Mouse (Mus musculus): ENCODE measurements around the gene Cnksr1. TPM values are rescaled to one million over a fixed set of nuclear protein-coding genes. Genes with fewer than 3 reads are reported as not detected.

Gene Cnksr1
- total RNA-seq, 2 experiments from 2014 or later, result 2.3 to 4.4 TPM

DNA sequence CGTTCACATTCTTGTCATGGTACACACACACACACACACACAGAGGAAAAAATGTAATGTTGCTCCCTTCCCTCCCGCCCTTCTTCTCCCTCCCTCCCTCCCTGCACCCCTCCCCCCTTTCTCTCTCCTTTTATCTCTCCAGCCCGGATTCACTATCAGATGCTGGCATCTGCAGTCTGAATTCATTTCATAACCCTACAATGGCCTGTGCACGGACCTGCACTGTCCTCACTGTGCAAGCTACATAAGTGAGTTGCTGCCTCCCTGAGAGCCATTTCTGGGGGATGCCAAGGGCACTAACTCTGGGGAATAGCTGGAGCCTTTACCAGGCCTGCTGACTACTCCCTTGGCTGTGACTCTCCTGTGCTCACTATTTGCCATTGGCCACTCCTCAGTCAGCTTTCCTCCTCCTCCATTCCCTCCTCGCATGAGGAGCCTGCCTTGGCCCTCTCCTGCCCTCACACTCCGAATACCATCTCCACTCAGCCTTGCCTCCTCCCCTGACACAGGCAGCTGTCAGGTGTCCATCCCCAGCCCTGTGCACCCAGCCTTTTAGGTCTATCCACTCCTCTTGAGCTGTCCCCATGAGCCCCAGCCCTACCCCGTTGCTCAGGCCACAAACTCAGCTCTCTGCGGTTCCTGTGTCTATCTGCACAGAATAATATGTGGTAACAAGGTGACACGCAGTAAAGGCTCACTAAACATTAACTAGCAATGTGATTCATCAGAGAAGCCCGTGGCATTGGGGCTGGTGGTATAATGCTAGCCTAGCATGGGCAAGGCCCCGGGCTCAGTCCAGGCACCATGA is 15.2 kb downstream of the Cnksr1 start:
- no peak for DNase-seq
- intact Hi-C loops (cut with DNase I), result no loop called here

GRCm38 (mm10) chr4:134206488-134207053 is 31.6 kb downstream of the Cnksr1 start:
- DNase-seq, result no peak
- intact Hi-C loops (cut with DNase I), result no loop called here

- intact Hi-C loops (cut with DNase I), result no loop called here
- DNase-seq, result no peak
Measured at GRCm38 (mm10) chr4:134203340-134203896, 34.8 kb downstream of the Cnksr1 start.

DNA sequence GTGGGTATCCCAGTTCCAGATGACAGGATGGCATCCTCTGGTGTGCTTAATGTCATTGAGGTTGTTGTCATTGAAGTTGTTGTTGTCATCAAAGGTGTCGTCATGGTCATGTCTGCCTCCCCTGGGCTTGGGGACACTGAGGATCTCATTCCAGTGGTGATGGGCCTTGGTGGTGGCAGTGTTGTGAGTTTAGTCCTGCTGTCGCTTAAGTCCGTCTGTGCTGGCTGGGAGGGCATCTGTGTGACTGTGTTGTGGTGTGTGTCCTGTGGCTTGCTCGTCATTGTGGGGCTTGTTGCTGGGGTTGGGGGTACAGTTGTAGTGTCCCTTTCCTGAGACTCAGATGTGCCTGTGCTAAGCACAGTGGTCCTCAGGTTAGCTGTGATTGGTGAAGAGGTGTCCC is 35.3 kb downstream of the Cnksr1 start, which contains the start of gene Gm7534:
Gm7534 (minus strand) TSS at position 101 of the 400 bp plus-strand sequence.
- DNase-seq, result no peak
- intact Hi-C loops (cut with DNase I), result no loop called here

GRCm38 (mm10) chr4:134199371-134199770 is 38.8 kb downstream of the Cnksr1 start:
- no peak for DNase-seq
- intact Hi-C loops (cut with DNase I), result no loop called here

DNA sequence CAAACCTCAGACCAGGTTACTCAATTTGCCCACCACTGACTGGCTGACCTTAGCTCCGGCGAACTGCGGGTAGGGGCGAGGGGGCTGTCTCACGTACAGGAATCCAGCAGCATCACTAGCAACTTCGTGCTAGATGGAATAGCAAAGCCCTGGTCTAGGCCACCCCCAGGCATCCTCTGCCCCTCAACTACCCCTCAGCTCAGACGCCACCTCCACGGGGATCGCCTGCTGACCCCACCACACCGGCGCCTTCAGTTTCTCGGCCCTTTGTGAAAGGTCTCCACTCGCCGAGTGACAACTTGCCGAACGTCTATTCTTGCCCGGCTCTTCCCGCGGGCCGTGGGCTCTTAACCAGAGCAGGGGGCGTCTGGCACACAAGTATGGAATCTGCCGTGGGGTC is 51.9 kb downstream of the Cnksr1 start:
- no peak for DNase-seq
- intact Hi-C loops (cut with DNase I), result loop anchor here (2.0 to 5.0 kb wide), 4 partner anchors 53 to 201 kb away; partner anchors contain the start of gene Cnksr1

- intact Hi-C loops (cut with DNase I), result loop anchor here (5.0 kb wide), 3 partner anchors 82 to 202 kb away; no protein-coding TSS in a partner anchor
Measured at GRCm38 (mm10) chr4:134185569-134185968, 52.6 kb downstream of the Cnksr1 start.

DNA sequence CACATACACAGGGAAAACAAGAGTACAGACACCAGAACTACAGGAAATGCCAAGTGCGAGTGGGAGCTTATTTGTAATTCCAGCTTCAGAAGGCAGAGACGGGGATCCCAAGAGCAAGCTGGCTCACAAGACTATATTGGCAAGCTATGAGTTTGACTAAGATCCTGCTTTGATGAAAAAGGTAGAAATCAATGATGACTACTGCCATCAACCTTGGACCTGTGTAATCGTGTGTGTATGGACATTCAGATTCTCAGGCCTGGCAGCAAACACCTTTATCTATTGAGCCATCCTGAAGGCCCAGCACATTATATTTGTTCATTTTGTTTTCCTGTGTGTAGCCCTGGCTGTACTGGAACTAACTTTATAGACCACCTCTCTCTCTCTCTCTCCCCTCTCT is 54.5 kb downstream of the Cnksr1 start:
- intact Hi-C loops (cut with DNase I), result no loop called here
- DNase-seq, result no peak

More at GRCm38 (mm10) chr4:134185569-134185968, 52.6 kb downstream of the Cnksr1 start:
- no peak for DNase-seq

- no peak for DNase-seq
- intact Hi-C loops (cut with DNase I), result no loop called here
Measured at GRCm38 (mm10) chr4:134181825-134182224, 56.4 kb downstream of the Cnksr1 start.

GRCm38 (mm10) chr4:134181112-134181511 is 57.1 kb downstream of the Cnksr1 start:
- intact Hi-C loops (cut with DNase I), result no loop called here
- no peak for DNase-seq

Other genes with a start within 250 kb of the Cnksr1 start
- 10 to 100 TPM; 31.4 to 33.9 TPM for gene Dhdds, start 237.5 kb downstream of the Cnksr1 start, total RNA-seq (2021)
- not detected for gene Lin28a, start 219.6 kb downstream of the Cnksr1 start, total RNA-seq (2021)
- not detected for gene Zfp683, start 184.6 kb downstream of the Cnksr1 start, total RNA-seq (2021)
- gene Crybg2, start 177.6 kb downstream of the Cnksr1 start, total RNA-seq (2021), result not detected
- gene Cd52, start 143.3 kb downstream of the Cnksr1 start, total RNA-seq (2021), result 1 to 10 TPM; 3.4 to 6.5 TPM
- 1 to 10 TPM; 2.0 to 2.3 TPM for gene Ubxn11, start 135.8 kb downstream of the Cnksr1 start, total RNA-seq (2021)
- gene Sh3bgrl3, start 109.6 kb downstream of the Cnksr1 start, total RNA-seq (2021), result 10 to 100 TPM; 69.9 to 74.6 TPM
- gene Cep85, start 51.3 kb downstream of the Cnksr1 start, total RNA-seq (2021), result 10 to 100 TPM; 29.9 to 32.0 TPM
- not detected for gene Gm7534, start 35.4 kb downstream of the Cnksr1 start, total RNA-seq (2021)
- not detected for gene Catsper4, start 11.0 kb downstream of the Cnksr1 start, total RNA-seq (2021)
- gene E130218I03Rik, start 5.3 kb upstream of the Cnksr1 start, total RNA-seq (2021), result not detected
- 1 to 10 TPM; 3.7 to 4.0 TPM for gene Zfp593, start 7.2 kb upstream of the Cnksr1 start, total RNA-seq (2021)
- gene Gm30191, start 8.5 kb upstream of the Cnksr1 start, total RNA-seq (2021), result not detected
- 10 to 100 TPM; 13.5 to 15.2 TPM for gene Grrp1, start 15.7 kb upstream of the Cnksr1 start, total RNA-seq (2021)
- 10 to 100 TPM in 1 of 2 experiments, 1 to 10 TPM in 1; 7.5 to 10.3 TPM for gene Pdik1l, start 49.5 kb upstream of the Cnksr1 start, total RNA-seq (2021)
- 100 to 1,000 TPM; 238 to 242 TPM for gene Trim63, start 76.7 kb upstream of the Cnksr1 start, total RNA-seq (2021)
- under 1 TPM; 0.12 to 0.69 TPM for gene Slc30a2, start 104.8 kb upstream of the Cnksr1 start, total RNA-seq (2021)
- gene Extl1, start 145.5 kb upstream of the Cnksr1 start, total RNA-seq (2021), result 1 to 10 TPM; 4.2 to 5.4 TPM
- 10 to 100 TPM in 1 of 2 experiments, 1 to 10 TPM in 1; 9.6 to 10.2 TPM for gene Pafah2, start 157.9 kb upstream of the Cnksr1 start, total RNA-seq (2021)
- 100 to 1,000 TPM; 131 to 137 TPM for gene Stmn1, start 229.9 kb upstream of the Cnksr1 start, total RNA-seq (2021)